Mouse (Mus musculus) neural tube, embryonic 13.5 days (tissue): ENCODE measurements at regions not wholly inside any gene's neighbourhood (a gene's known extent, or its start where the extent isn't known, plus 50 kb on each side); places are given as distances from the start of the nearest gene placed in this dataset.
"Not testable (repeated sequence)": the region's sequence is repeated elsewhere in the genome, so short reads cannot be mapped to it uniquely, and the experiment has no call there.

ENCODE experiments used
- ATAC-seq: fragments of 200-750 bp; cut with Nextera tagmentation; 2 replicates; pipeline ENCODE4 v1.8.0; 2017; ENCODE audit warnings: low read depth, mild to moderate bottlenecking, moderate TSS enrichment, moderate library complexity
- H3K27ac ChIP-seq: fragments of 300-500 bp; sonication (generic); replicated peaks from 2 replicates; pipeline ENCODE4 v1.5.1; 2015; ENCODE audit warnings: moderate library complexity, mild to moderate bottlenecking, inconsistent platforms
- H3K27me3 ChIP-seq: fragments of 300-500 bp; sonication (generic); 2 replicates; pipeline ENCODE4 v1.6.1; 2015; ENCODE audit warnings: mild to moderate bottlenecking, inconsistent platforms
- H3K36me3 ChIP-seq: fragments of 300-500 bp; sonication (generic); 2 replicates; pipeline ENCODE4 v1.6.1; 2015; ENCODE audit warnings: mild to moderate bottlenecking, inconsistent platforms
- H3K4me1 ChIP-seq: fragments of 300-500 bp; sonication (generic); replicated peaks from 2 replicates; pipeline ENCODE4 v1.6.1; 2015; ENCODE audit warnings: inconsistent platforms
- H3K4me2 ChIP-seq: fragments of 300-500 bp; sonication (generic); 2 replicates; pipeline ENCODE4 v1.6.1; 2015; ENCODE audit warnings: inconsistent platforms, mild to moderate bottlenecking, moderate library complexity
- H3K4me3 ChIP-seq: fragments of 300-500 bp; sonication (generic); 2 replicates; pipeline ENCODE4 v1.5.1; 2015; ENCODE audit warnings: mild to moderate bottlenecking, inconsistent platforms
- H3K9ac ChIP-seq: fragments of 300-500 bp; sonication (generic); 2 replicates; pipeline ENCODE4 v1.6.1; 2015; ENCODE audit warnings: moderate library complexity, mild to moderate bottlenecking, inconsistent platforms
- H3K9me3 ChIP-seq: fragments of 300-500 bp; sonication (generic); 2 replicates; pipeline ENCODE4 v1.6.1; 2016; ENCODE audit warnings: inconsistent platforms
- WGBS: fragments of 180-500 bp; shearing (Covaris S2); methylation state at CpG from one replicate; pipeline ENCODE4 v1.1.7; 2015; 5-methylcytosine and 5-hydroxymethylcytosine counted together

GRCm38 (mm10) chr3:118194754-118195153, 326.0 kb upstream of the Snx7 start:
- H3K4me3 ChIP-seq = no peak overlapping the region
- no peaks in the 10 kb centered on the region for H3K36me3 ChIP-seq
- no peak overlapping the region for H3K9ac ChIP-seq
- H3K4me2 ChIP-seq = no peak overlapping the region
- ATAC-seq = no peak
- no peaks in the 10 kb centered on the region for H3K27me3 ChIP-seq
- H3K27ac ChIP-seq = no peak overlapping the region
- no peaks in the 10 kb centered on the region for H3K9me3 ChIP-seq
- H3K4me1 ChIP-seq = no peaks in the 10 kb centered on the region
- 24% methylated on average over 1 of the region's 1 CpGs for WGBS

GRCm38 (mm10) chr3:118189382-118189781, 320.6 kb upstream of the Snx7 start:
- no peaks in the 10 kb centered on the region for H3K4me1 ChIP-seq
- no peak overlapping the region for H3K4me2 ChIP-seq
- no peaks in the 10 kb centered on the region for H3K27me3 ChIP-seq
- ATAC-seq = no peak
- H3K9me3 ChIP-seq = no peaks in the 10 kb centered on the region
- H3K9ac ChIP-seq = no peak overlapping the region
- no peak overlapping the region for H3K27ac ChIP-seq
- no peaks in the 10 kb centered on the region for H3K36me3 ChIP-seq
- no peak overlapping the region for H3K4me3 ChIP-seq

GRCm38 (mm10) chr3:118177446-118177845, 308.7 kb upstream of the Snx7 start:
- Histone ChIP-seq H3K9ac (no peak overlapping the region), H3K9me3 (no peaks in the 10 kb centered on the region), H3K27me3 (no peaks in the 10 kb centered on the region), H3K36me3 (no peaks in the 10 kb centered on the region), H3K27ac (no peak overlapping the region), H3K4me1 (no peaks in the 10 kb centered on the region), H3K4me2 (no peak overlapping the region), H3K4me3 (no peak overlapping the region)
- 96% methylated on average over 2 of the region's 2 CpGs for WGBS
- ATAC-seq = no peak

GRCm38 (mm10) chr3:118162916-118163315, 294.2 kb upstream of the Snx7 start:
- Histone ChIP-seq H3K9me3 (no peaks in the 10 kb centered on the region), H3K4me2 (no peak overlapping the region), H3K4me3 (no peak overlapping the region), H3K4me1 (no peaks in the 10 kb centered on the region), H3K27me3 (no peaks in the 10 kb centered on the region), H3K36me3 (no peaks in the 10 kb centered on the region), H3K9ac (no peak overlapping the region), H3K27ac (no peak overlapping the region)
- WGBS = 80% methylated on average over 2 of the region's 2 CpGs
- ATAC-seq = no peak

GRCm38 (mm10) chr3:118144788-118145187, 276.1 kb upstream of the Snx7 start:
- no peaks in the 10 kb centered on the region for H3K36me3 ChIP-seq
- H3K27me3 ChIP-seq = no peaks in the 10 kb centered on the region

GRCm38 (mm10) chr3:118141731-118142130, 273.0 kb upstream of the Snx7 start:
- WGBS = 73% methylated on average over 8 of the region's 8 CpGs
- no peak overlapping the region for H3K27ac ChIP-seq
- H3K36me3 ChIP-seq = no peaks in the 10 kb centered on the region
- H3K27me3 ChIP-seq = no peaks in the 10 kb centered on the region
- no peak for ATAC-seq
- H3K4me3 ChIP-seq = no peak overlapping the region
- H3K9ac ChIP-seq = no peak overlapping the region
- no peaks in the 10 kb centered on the region for H3K9me3 ChIP-seq
- no peaks in the 10 kb centered on the region for H3K4me1 ChIP-seq
- H3K4me2 ChIP-seq = no peak overlapping the region

More at GRCm38 (mm10) chr3:118144788-118145187, 276.1 kb upstream of the Snx7 start:
- no peak overlapping the region for H3K4me3 ChIP-seq
- no peak for ATAC-seq
- H3K9ac ChIP-seq = no peak overlapping the region
- H3K4me2 ChIP-seq = no peak overlapping the region
- no peaks in the 10 kb centered on the region for H3K9me3 ChIP-seq
- WGBS = 96% methylated on average over 1 of the region's 1 CpGs
- H3K4me1 ChIP-seq = no peaks in the 10 kb centered on the region
- H3K27ac ChIP-seq = no peak overlapping the region

GRCm38 (mm10) chr3:118140108-118140507, 271.4 kb upstream of the Snx7 start:
- Histone ChIP-seq H3K27ac (no peak overlapping the region), H3K4me2 (no peak overlapping the region), H3K4me1 (no peaks in the 10 kb centered on the region), H3K9me3 (no peaks in the 10 kb centered on the region), H3K36me3 (no peaks in the 10 kb centered on the region), H3K9ac (no peak overlapping the region), H3K4me3 (no peak overlapping the region), H3K27me3 (no peaks in the 10 kb centered on the region)
- ATAC-seq = no peak
- WGBS = 69% methylated on average over 2 of the region's 2 CpGs

GRCm38 (mm10) chr3:118128349-118128748, 259.6 kb upstream of the Snx7 start:
- H3K36me3 ChIP-seq, H3K9ac ChIP-seq, H3K27me3 ChIP-seq, H3K9me3 ChIP-seq, H3K4me1 ChIP-seq, H3K4me2 ChIP-seq, ATAC-seq, H3K4me3 ChIP-seq, H3K27ac ChIP-seq: not testable (repeated sequence)
- 81% methylated on average over 1 of the region's 1 CpGs for WGBS

GRCm38 (mm10) chr3:118102635-118103034, 233.9 kb upstream of the Snx7 start:
- no peaks in the 10 kb centered on the region for H3K27me3 ChIP-seq
- H3K9ac ChIP-seq = no peak overlapping the region
- H3K4me3 ChIP-seq = no peak overlapping the region
- H3K9me3 ChIP-seq = no peaks in the 10 kb centered on the region
- no peaks in the 10 kb centered on the region for H3K36me3 ChIP-seq
- 75% methylated on average over 4 of the region's 4 CpGs for WGBS
- no peak overlapping the region for H3K27ac ChIP-seq
- ATAC-seq = no peak
- H3K4me2 ChIP-seq = no peak overlapping the region
- no peaks in the 10 kb centered on the region for H3K4me1 ChIP-seq

GRCm38 (mm10) chr3:118084508-118084907, 215.8 kb upstream of the Snx7 start:
- ATAC-seq = no peak
- Histone ChIP-seq H3K27ac (no peak overlapping the region), H3K9me3 (no peaks in the 10 kb centered on the region), H3K4me2 (no peak overlapping the region), H3K9ac (no peak overlapping the region), H3K36me3 (no peaks in the 10 kb centered on the region), H3K27me3 (no peaks in the 10 kb centered on the region), H3K4me1 (no peaks in the 10 kb centered on the region), H3K4me3 (no peak overlapping the region)
- 88% methylated on average over 3 of the region's 3 CpGs for WGBS

- ATAC-seq = no peak
- H3K36me3 ChIP-seq = no peaks in the 10 kb centered on the region
- H3K27me3 ChIP-seq = no peaks in the 10 kb centered on the region
- no peaks in the 10 kb centered on the region for H3K9me3 ChIP-seq
- H3K27ac ChIP-seq = no peak overlapping the region
- H3K4me1 ChIP-seq = no peaks in the 10 kb centered on the region
- no peak overlapping the region for H3K4me3 ChIP-seq
- no peak overlapping the region for H3K9ac ChIP-seq
- 90% methylated on average over 3 of the region's 3 CpGs for WGBS
- H3K4me2 ChIP-seq = no peak overlapping the region
Observed at GRCm38 (mm10) chr3:118072363-118072762, 203.6 kb upstream of the Snx7 start.

- Histone ChIP-seq H3K36me3 (no peaks in the 10 kb centered on the region), H3K27ac (no peak overlapping the region), H3K4me3 (no peak overlapping the region), H3K9ac (no peak overlapping the region), H3K9me3 (no peaks in the 10 kb centered on the region), H3K4me2 (no peak overlapping the region), H3K4me1 (no peaks in the 10 kb centered on the region), H3K27me3 (no peaks in the 10 kb centered on the region)
- no peak for ATAC-seq
- WGBS = 81% methylated on average over 4 of the region's 4 CpGs
Observed at GRCm38 (mm10) chr3:118070129-118070528, 201.4 kb upstream of the Snx7 start.

GRCm38 (mm10) chr3:118063679-118064078, 194.9 kb upstream of the Snx7 start:
- WGBS = 48% methylated on average over 2 of the region's 2 CpGs
- no peak overlapping the region for H3K4me3 ChIP-seq
- no peak overlapping the region for H3K27ac ChIP-seq
- H3K9me3 ChIP-seq = no peaks in the 10 kb centered on the region
- no peaks in the 10 kb centered on the region for H3K36me3 ChIP-seq
- H3K27me3 ChIP-seq = no peaks in the 10 kb centered on the region
- no peak overlapping the region for H3K9ac ChIP-seq
- ATAC-seq = no peak
- H3K4me1 ChIP-seq = 0 out of 2 replicates have a peak, but pooled peaks cover 4% of the 10 kb centered on the region
- no peak overlapping the region for H3K4me2 ChIP-seq
